21 mouse cellular contexts compared by ENCODE assay signal in the genomic region with DNA sequence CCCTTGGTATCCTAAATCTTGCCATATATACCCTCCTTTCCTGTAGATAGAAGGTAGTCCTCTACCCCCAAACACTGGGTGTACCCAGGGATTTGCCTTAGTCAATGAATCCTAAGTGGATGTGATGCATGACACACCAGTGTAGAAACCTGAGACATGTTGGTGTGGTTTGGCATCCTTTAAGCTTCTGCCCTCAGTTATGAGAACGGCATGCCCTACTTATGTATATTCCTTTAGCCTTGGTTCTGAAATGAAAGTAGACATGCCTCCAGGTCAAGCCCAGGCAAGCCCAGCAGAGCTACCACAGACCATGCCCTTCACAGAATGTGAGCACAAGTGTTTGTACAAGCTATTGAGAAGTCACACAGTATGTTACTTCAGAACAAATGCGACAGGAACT.
DNase-seq lines count a peak whose midpoint lies in the region; ATAC-seq and TF ChIP-seq lines count a peak whose summit lies in the region.
"Had no signal": no experiment of that assay in that cellular context is flagged by ENCODE, and none has a peak within 500 bp of the region (broad histone marks: within the 10 kb centered on the region; RNA-seq: fewer than 3 reads in every experiment).

No protein-coding gene starts in this region.

- TF ChIP-seq CTCF in embryonic fibroblast, embryonic 13.5 days (IDR thresholded peaks at IDR 0.05; ENCODE audit: borderline replicate concordance, insufficient read depth, low read length): no peak

- peak overlapping the region; percentile 88 for H3K27ac ChIP-seq in embryonic fibroblast, embryonic 13.5 days (ENCODE audit: insufficient read depth, low read length)
- H3K27ac ChIP-seq in forebrain, embryonic 12.5 days: no peak overlapping the region
- H3K27ac ChIP-seq: heart, embryonic 13.5 days; hindbrain, embryonic 12.5 days had no signal

- no peak overlapping the region for H3K9ac ChIP-seq in forebrain, embryonic 12.5 days
- H3K9ac ChIP-seq: heart, embryonic 13.5 days; hindbrain, embryonic 12.5 days had no signal

- H3K4me1 ChIP-seq in embryonic fibroblast, embryonic 13.5 days (ENCODE audit: control insufficient read depth, insufficient read depth, low read length): peaks cover 3% of the 10 kb centered on the region; the same call in 1 of the 2 replicates
- H3K4me1 ChIP-seq in forebrain, embryonic 12.5 days: no peaks in the 10 kb centered on the region
- H3K4me1 ChIP-seq: heart, embryonic 13.5 days; hindbrain, embryonic 12.5 days had no signal

- no peak overlapping the region for H3K4me2 ChIP-seq in forebrain, embryonic 12.5 days
- H3K4me2 ChIP-seq: heart, embryonic 13.5 days; hindbrain, embryonic 12.5 days had no signal

- TF ChIP-seq POLR2A in embryonic fibroblast, embryonic 13.5 days (IDR thresholded peaks at IDR 0.05; ENCODE audit: low read depth, low read length): no peak

- WGBS in forebrain, embryonic 12.5 days: 94% methylated on average over 2 of the region's 2 CpGs

- H3K36me3 ChIP-seq in forebrain, embryonic 12.5 days (replicated peaks): no peaks in the 10 kb centered on the region
- H3K36me3 ChIP-seq: heart, embryonic 13.5 days; hindbrain, embryonic 12.5 days had no signal

- no peak for ATAC-seq in forebrain, embryonic 12.5 days (ENCODE audit: low FRiP score)
- ATAC-seq: forebrain, embryonic 16.5 days; hindbrain, embryonic 16.5 days; inflammation-experienced regulatory T-cells, adult 6 months; intestine, postnatal 0 days had no signal

- H3K9me3 ChIP-seq in forebrain, embryonic 12.5 days: no peaks in the 10 kb centered on the region
- H3K9me3 ChIP-seq: heart, embryonic 13.5 days; hindbrain, embryonic 12.5 days had no signal

- DNase-seq in lung, adult 18-20 months: peak; percentile 7 to 30
- no peak for DNase-seq in lung, postnatal 10 days
- peak; percentile 42 for DNase-seq in 3T3-L1 (ENCODE audit: low read depth, low spot score)
- DNase-seq in Muller cell, postnatal 12 days (ENCODE audit: inconsistent ontology term): peak; percentile 29
- no peak for DNase-seq in layer of hippocampus, postnatal 25 days (ENCODE audit: extremely low spot score in 1 of 2, low spot score in 1 of 2)
- DNase-seq in heart, adult 18-20 months: no peak
- DNase-seq: adrenal gland, adult 8-10 months; adrenal gland, postnatal 36 days; cerebellum, adult 2 months; cerebellum, postnatal 10 days; gastrocnemius, postnatal 25 days; heart, postnatal 4 days had no signal

- no peak overlapping the region for H3K4me3 ChIP-seq in embryonic fibroblast, embryonic 13.5 days (ENCODE audit: insufficient read depth, low read length)
- H3K4me3 ChIP-seq in forebrain, embryonic 12.5 days (replicated peaks): no peak overlapping the region
- H3K4me3 ChIP-seq: erythroblast, embryonic 14.5 days; heart, embryonic 13.5 days; hindbrain, embryonic 12.5 days had no signal

- H3K27me3 ChIP-seq in forebrain, embryonic 12.5 days: no peaks in the 10 kb centered on the region
- H3K27me3 ChIP-seq: heart, embryonic 13.5 days; hindbrain, embryonic 12.5 days had no signal

Comparison
In these comparisons a context has a peak if more than half of its experiments do, and no peak if none do; other contexts are left out.
1. DNase-seq: peak in lung, adult 18-20 months (2 of 2), 3T3-L1 (single experiment) and Muller cell, postnatal 12 days (single experiment); none in lung, postnatal 10 days (single experiment), layer of hippocampus, postnatal 25 days (0 of 2) and heart, adult 18-20 months (0 of 2).